Mouse (Mus musculus) gastrocnemius, postnatal 14 days (tissue): ENCODE measurements around the gene Pin4. TPM values are rescaled to one million over a fixed set of nuclear protein-coding genes. Genes with fewer than 3 reads are reported as not detected.
A peak's percentile ranks its signal among the peaks of the same experiment; 100 is the strongest.
"Not testable (repeated sequence)": the region's sequence is repeated elsewhere in the genome, so short reads cannot be mapped to it uniquely, and the experiment has no call there.

ENCODE experiments used
- DNase-seq: peaks from one replicate; pipeline ENCODE4 v3.0.0; 2021; ENCODE audit warnings: mixed read lengths
- intact Hi-C: fragments of 180-260 bp; cut with DNase I; formaldehyde crosslinking; loops from one replicate; pipeline ENCODE4 v1.15.1; 2025; ENCODE audit warnings: low total_unique reads
- long read RNA-seq, 2 experiments: library from polyadenylated mRNA; stranded (forward); transcript quantifications; one replicate each; pipeline ENCODE4 v2.0.0; 2021
- total RNA-seq, 2 experiments: library from RNA; stranded (reverse); gene quantifications; 2 replicates each; pipeline ENCODE4 v1.2.3; 2021

Pin4 gene
- total RNA-seq: 10 to 100 TPM; 23.9 to 28.3 TPM
- long read RNA-seq, experiment 1, transcript Pin4-201 (4 exons, 489 nt): major isoform, 14 of 15 reads
- long read RNA-seq, experiment 1, partial matches to known transcripts: 0 of 15 reads
- long read RNA-seq, experiment 1, other reads (novel, unspliced or antisense): 0 of 15 reads
- long read RNA-seq, experiment 2, transcript Pin4-201 (4 exons, 489 nt): major isoform, 28 of 31 reads
- long read RNA-seq, experiment 2, partial matches to known transcripts: 1 of 31 reads
- long read RNA-seq, experiment 2, other reads (novel, unspliced or antisense): 1 of 31 reads

GRCm38 (mm10) chrX:102119042-102119864, at the start of gene Pin4:
Gene Pin4, plus strand, starts transcription at chrX:102119447.
- peak; percentile 92 for DNase-seq
- intact Hi-C loops: no loop called here

- intact Hi-C loops: no loop called here
These were observed 48.4 kb upstream of the Pin4 start, which contains the start of gene Rtl5 for GRCm38 (mm10) chrX:102070591-102071471. Gene Rtl5, minus strand, starts transcription at chrX:102071304.

GRCm38 (mm10) chrX:102071517-102071916, 47.7 kb upstream of the Pin4 start:
- DNase-seq: no peak
- intact Hi-C loops: no loop called here

More at GRCm38 (mm10) chrX:102070591-102071471, 48.4 kb upstream of the Pin4 start, which contains the start of gene Rtl5:
- peak; percentile 77 for DNase-seq

- no peak for DNase-seq
- intact Hi-C loops: no loop called here
These were observed 45.5 kb upstream of the Pin4 start for GRCm38 (mm10) chrX:102073605-102074325.

- intact Hi-C loops: no loop called here
- no peak for DNase-seq
These were observed 44.8 kb upstream of the Pin4 start for GRCm38 (mm10) chrX:102074435-102074834.

GRCm38 (mm10) chrX:102075158-102075557, 44.1 kb upstream of the Pin4 start:
- DNase-seq: no peak
- intact Hi-C loops: no loop called here

GRCm38 (mm10) chrX:102076886-102077765, 42.1 kb upstream of the Pin4 start:
- intact Hi-C loops: no loop called here
- DNase-seq: no peak

- intact Hi-C loops: no loop called here
These were observed 38.2 kb upstream of the Pin4 start for GRCm38 (mm10) chrX:102081076-102081475.

GRCm38 (mm10) chrX:102081573-102082279, 37.5 kb upstream of the Pin4 start:
- intact Hi-C loops: no loop called here
- no peak for DNase-seq

More at GRCm38 (mm10) chrX:102081076-102081475, 38.2 kb upstream of the Pin4 start:
- DNase-seq: no peak

- no peak for DNase-seq
- intact Hi-C loops: no loop called here
These were observed 36.9 kb upstream of the Pin4 start for GRCm38 (mm10) chrX:102082340-102082739.

- intact Hi-C loops: no loop called here
- no peak for DNase-seq
These were observed 33.3 kb upstream of the Pin4 start for GRCm38 (mm10) chrX:102085798-102086443.

GRCm38 (mm10) chrX:102090605-102091004, 28.6 kb upstream of the Pin4 start:
- intact Hi-C loops: no loop called here
- DNase-seq: no peak

GRCm38 (mm10) chrX:102094381-102094904, 24.8 kb upstream of the Pin4 start:
- intact Hi-C loops: no loop called here
- DNase-seq: no peak

- intact Hi-C loops: no loop called here
- no peak for DNase-seq
These were observed 17.4 kb upstream of the Pin4 start for GRCm38 (mm10) chrX:102101886-102102285.

- intact Hi-C loops, DNase-seq: not testable (repeated sequence)
These were observed 15.4 kb upstream of the Pin4 start for GRCm38 (mm10) chrX:102103830-102104229.

GRCm38 (mm10) chrX:102109349-102109748, 9.9 kb upstream of the Pin4 start:
- intact Hi-C loops: not testable (repeated sequence)

GRCm38 (mm10) chrX:102115676-102116075, 3.6 kb upstream of the Pin4 start:
- no peak for DNase-seq
- intact Hi-C loops: no loop called here

More at GRCm38 (mm10) chrX:102109349-102109748, 9.9 kb upstream of the Pin4 start:
- not testable (repeated sequence) for DNase-seq
